16 mouse cellular contexts compared by ENCODE assay signal in genomic region chr2:140760137-140760536, GRCm38 (mm10).
"Had no signal": no experiment of that assay in that cellular context is flagged by ENCODE, and none has a peak within 500 bp of the region (broad histone marks: within the 10 kb centered on the region; RNA-seq: fewer than 3 reads in every experiment).

No protein-coding gene starts in this region.

- H3K4me1 ChIP-seq: liver, embryonic 12.5 days; midbrain, embryonic 10.5 days; neural tube, embryonic 13.5 days; neural tube, embryonic 15.5 days had no signal

- H3K27ac ChIP-seq: liver, embryonic 12.5 days; liver, embryonic 14.5 days; midbrain, embryonic 10.5 days; midbrain, embryonic 12.5 days; neural tube, embryonic 13.5 days; neural tube, embryonic 15.5 days had no signal

- H3K4me3 ChIP-seq: liver, embryonic 12.5 days; midbrain, embryonic 10.5 days; midbrain, embryonic 12.5 days; myocyte; neural tube, embryonic 13.5 days; neural tube, embryonic 15.5 days had no signal

- H3K27me3 ChIP-seq: liver, embryonic 12.5 days; midbrain, embryonic 12.5 days; neural tube, embryonic 13.5 days; neural tube, embryonic 15.5 days had no signal

- H3K4me2 ChIP-seq: liver, embryonic 12.5 days; lung, embryonic 14.5 days; midbrain, embryonic 12.5 days; neural tube, embryonic 13.5 days; neural tube, embryonic 15.5 days had no signal

- H3K9ac ChIP-seq: liver, embryonic 12.5 days; liver, embryonic 14.5 days; lung, embryonic 14.5 days; midbrain, embryonic 12.5 days; neural tube, embryonic 13.5 days; neural tube, embryonic 15.5 days had no signal

- H3K36me3 ChIP-seq: liver, embryonic 12.5 days; midbrain, embryonic 10.5 days; midbrain, embryonic 12.5 days; neural tube, embryonic 13.5 days; neural tube, embryonic 15.5 days had no signal

- DNase-seq: lung, embryonic 14.5 days; midbrain, embryonic 14.5 days; retina, postnatal 1 day; right cerebral cortex, postnatal 4 days; spleen, adult 18-20 months; thymus, adult 18-20 months; thymus, postnatal 14 days; thymus, postnatal 36 days had no signal

- ATAC-seq: liver, embryonic 12.5 days; midbrain, embryonic 16.5 days had no signal

- H3K9me3 ChIP-seq: liver, embryonic 12.5 days; midbrain, embryonic 10.5 days; midbrain, embryonic 12.5 days; neural tube, embryonic 13.5 days; neural tube, embryonic 15.5 days had no signal
